Mouse (Mus musculus) kidney, embryonic 16.5 days (tissue): Measurements from ENCODE around the gene Grik4. TPM values are rescaled to one million over a fixed set of nuclear protein-coding genes. Genes with fewer than 3 reads are reported as not detected.

Source experiments
- ATAC-seq: fragments of 200-750 bp; cut with Nextera tagmentation; 2 replicates; pipeline ENCODE4 v1.8.0; 2017; ENCODE audit warnings: moderate TSS enrichment; ENCODE audit not compliant: low FRiP score, low TSS enrichment
- H3K27ac ChIP-seq: fragments of 300-500 bp; sonication (generic); 2 replicates; pipeline ENCODE4 v1.5.1; 2014; ENCODE audit warnings: low read length
- H3K27me3 ChIP-seq: fragments of 300-500 bp; sonication (generic); 2 replicates; pipeline ENCODE4 v1.6.1; 2014; ENCODE audit warnings: low read length, control low read depth, mixed read lengths; ENCODE audit not compliant: insufficient read depth
- H3K36me3 ChIP-seq: fragments of 300-500 bp; sonication (generic); 2 replicates; pipeline ENCODE4 v1.6.1; 2014; ENCODE audit warnings: low read length, control low read depth, mixed read lengths; ENCODE audit not compliant: insufficient read depth
- H3K4me1 ChIP-seq: fragments of 300-500 bp; sonication (generic); 2 replicates; pipeline ENCODE4 v1.6.1; 2014; ENCODE audit warnings: low read length, control low read depth, mixed read lengths; ENCODE audit not compliant: insufficient read depth
- H3K4me2 ChIP-seq: fragments of 300-500 bp; sonication (generic); replicated peaks from 2 replicates; pipeline ENCODE4 v1.6.1; 2014; ENCODE audit warnings: low read depth, low read length
- H3K4me3 ChIP-seq: fragments of 300-500 bp; sonication (generic); 2 replicates; pipeline ENCODE4 v1.5.1; 2014; ENCODE audit warnings: mild to moderate bottlenecking, low read length
- H3K9ac ChIP-seq: fragments of 300-500 bp; sonication (generic); replicated peaks from 2 replicates; pipeline ENCODE4 v1.6.1; 2014; ENCODE audit warnings: low read length
- H3K9me3 ChIP-seq: fragments of 300-500 bp; sonication (generic); 2 replicates; pipeline ENCODE4 v1.6.1; 2016; ENCODE audit warnings: low read length, control low read depth
- WGBS: fragments of 180-500 bp; shearing (Covaris S2); extraction: QIAGEN DNeasy Blood & Tissue Kit; methylation state at CpG from one replicate; pipeline ENCODE4 v1.1.7; 2014; 5-methylcytosine and 5-hydroxymethylcytosine counted together
- polyA plus RNA-seq: library from polyadenylated mRNA; unstranded; fragments of >200 nt; fragmentation: Nextera tagmentation; extraction: Ambion mirVana; gene quantifications from 2 replicates; pipeline ENCODE4 v1.2.1, GENCODE M21; 2015

The Grik4 gene
- polyA plus RNA-seq, 1 experiment from 2014 or later, result 3.3 TPM

DNA sequence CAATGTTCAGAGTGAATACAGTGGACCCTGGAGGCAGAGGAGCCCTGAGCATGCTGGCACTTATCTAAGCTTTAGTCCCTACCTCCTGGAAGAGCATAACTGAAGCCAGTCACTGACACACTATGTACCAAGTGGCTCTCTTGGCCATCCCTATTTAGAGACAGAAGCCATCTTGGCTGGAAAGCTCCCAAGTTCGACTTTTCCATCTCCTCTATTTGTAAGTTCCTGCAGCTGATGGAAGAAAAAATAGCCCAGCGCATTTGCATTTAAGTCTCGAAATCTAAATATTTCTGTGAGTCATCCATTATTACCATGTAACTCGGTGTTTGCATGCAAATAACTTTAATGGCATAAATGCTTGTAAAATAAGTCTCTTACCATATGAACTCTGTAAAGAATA lies 378.4 kb downstream of the Grik4 start:
- no peak overlapping the region for H3K9ac ChIP-seq
- no peak overlapping the region for H3K27ac ChIP-seq
- 87% methylated on average over 4 of the region's 4 CpGs for WGBS
- H3K4me1 ChIP-seq, result no peaks in the 10 kb centered on the region
- H3K36me3 ChIP-seq, result no peaks in the 10 kb centered on the region
- H3K4me2 ChIP-seq, result no peak overlapping the region
- no peak for ATAC-seq
- H3K9me3 ChIP-seq, result no peaks in the 10 kb centered on the region
- no peaks in the 10 kb centered on the region for H3K27me3 ChIP-seq
- no peak overlapping the region for H3K4me3 ChIP-seq

DNA sequence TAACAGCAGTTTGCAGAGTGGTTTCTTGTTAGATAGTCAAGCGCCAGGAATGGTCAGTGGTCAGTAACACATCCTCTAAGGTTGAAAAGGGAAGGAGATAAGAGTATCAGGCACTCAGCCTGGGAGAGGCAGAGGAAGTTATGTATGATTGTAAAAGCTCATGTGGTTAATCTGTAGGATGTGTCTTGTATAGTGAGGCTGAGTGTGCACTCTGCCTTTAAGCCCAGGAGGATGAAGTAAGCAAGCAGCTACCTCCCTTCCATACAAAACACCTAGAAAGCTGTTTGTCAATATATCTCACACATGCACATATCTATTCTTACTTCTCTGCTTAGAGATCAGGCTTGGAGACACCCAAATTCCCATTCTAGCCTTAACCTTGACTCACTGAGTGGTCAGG lies 389.1 kb downstream of the Grik4 start:
- 85% methylated on average over 1 of the region's 1 CpGs for WGBS
- no peaks in the 10 kb centered on the region for H3K27me3 ChIP-seq
- H3K4me3 ChIP-seq, result no peak overlapping the region
- no peak overlapping the region for H3K4me2 ChIP-seq
- no peaks in the 10 kb centered on the region for H3K9me3 ChIP-seq
- no peak overlapping the region for H3K27ac ChIP-seq
- H3K9ac ChIP-seq, result no peak overlapping the region
- no peaks in the 10 kb centered on the region for H3K4me1 ChIP-seq
- ATAC-seq, result no peak
- H3K36me3 ChIP-seq, result no peaks in the 10 kb centered on the region

DNA sequence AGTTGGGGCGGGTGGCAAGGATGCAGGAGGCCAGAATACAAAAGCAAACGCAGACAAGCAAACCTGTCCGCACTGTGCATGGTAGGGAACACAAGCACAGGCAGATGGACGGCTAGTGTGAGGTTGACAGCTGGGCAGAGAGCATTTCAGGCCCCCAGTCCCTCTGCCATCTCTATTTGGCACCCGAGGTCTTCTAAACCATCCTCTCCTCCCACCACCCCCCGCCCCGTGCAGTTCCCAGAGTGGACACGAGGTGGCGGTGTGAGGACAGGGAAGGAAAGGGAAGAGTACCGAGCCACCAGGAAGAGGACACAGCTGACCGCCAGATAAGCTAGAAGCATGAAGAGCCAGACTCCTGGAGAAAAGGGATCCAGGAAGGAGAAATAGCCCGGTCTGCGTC lies 394.2 kb downstream of the Grik4 start:
- WGBS, result 21% methylated on average over 13 of the region's 13 CpGs
- no peaks in the 10 kb centered on the region for H3K36me3 ChIP-seq
- H3K4me1 ChIP-seq, result no peaks in the 10 kb centered on the region
- ATAC-seq, result peak; percentile 9; the same call in 1 of the 2 replicates
- H3K27ac ChIP-seq, result no peak overlapping the region
- H3K4me3 ChIP-seq, result no peak overlapping the region
- H3K4me2 ChIP-seq, result no peak overlapping the region
- no peak overlapping the region for H3K9ac ChIP-seq
- H3K9me3 ChIP-seq, result no peaks in the 10 kb centered on the region
- no peaks in the 10 kb centered on the region for H3K27me3 ChIP-seq

DNA sequence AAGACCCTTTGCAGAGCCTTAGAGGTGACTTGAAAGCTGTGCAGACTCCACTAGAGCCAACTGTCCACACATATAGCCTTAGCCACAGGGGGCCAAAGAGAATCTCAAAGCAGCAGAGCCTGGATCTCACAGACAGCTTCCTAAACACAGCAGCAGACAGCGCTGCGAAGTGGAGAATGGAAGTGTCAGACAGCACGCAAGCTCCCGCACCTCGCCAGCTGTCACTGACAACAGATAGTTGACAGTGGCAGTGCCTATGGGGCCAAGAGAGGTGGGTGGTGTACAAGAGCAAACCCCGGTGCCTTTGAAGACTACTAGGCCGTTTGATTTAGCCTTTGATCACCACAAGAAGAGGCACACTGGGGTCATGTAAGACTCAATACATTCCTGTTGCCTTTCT lies 395.3 kb downstream of the Grik4 start:
- no peak overlapping the region for H3K4me2 ChIP-seq

DNA sequence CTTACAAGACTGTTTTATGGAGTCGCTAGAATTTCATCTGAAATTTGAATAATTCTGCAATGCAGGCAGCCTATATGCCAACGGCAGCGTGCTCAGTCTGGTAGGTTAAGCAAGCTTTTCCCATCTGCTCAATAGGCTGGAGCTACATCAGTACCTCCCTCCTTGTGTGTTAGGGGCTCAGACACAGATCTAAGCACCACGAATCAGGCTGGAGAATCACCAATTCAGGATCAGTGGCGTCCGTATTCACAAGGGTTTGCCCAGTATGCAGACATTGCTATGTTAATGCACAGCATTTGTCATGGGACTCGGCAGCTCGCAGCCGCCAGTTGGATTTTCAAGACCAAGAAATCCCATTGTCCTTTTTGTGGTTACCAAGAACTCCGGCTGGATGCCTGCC lies 399.8 kb downstream of the Grik4 start:
- no peak for ATAC-seq
- Histone ChIP-seq H3K4me3 (no peak overlapping the region), H3K4me2 (no peak overlapping the region), H3K27ac (no peak overlapping the region), H3K9me3 (no peaks in the 10 kb centered on the region), H3K9ac (no peak overlapping the region), H3K4me1 (no peaks in the 10 kb centered on the region), H3K36me3 (no peaks in the 10 kb centered on the region), H3K27me3 (no peaks in the 10 kb centered on the region)
- WGBS, result 92% methylated on average over 10 of the region's 10 CpGs

More for the DNA sequence above, 395.3 kb downstream of the Grik4 start:
- WGBS, result 32% methylated on average over 7 of the region's 7 CpGs
- Histone ChIP-seq H3K9me3 (no peaks in the 10 kb centered on the region), H3K36me3 (no peaks in the 10 kb centered on the region), H3K4me1 (no peaks in the 10 kb centered on the region), H3K9ac (no peak overlapping the region), H3K4me3 (no peak overlapping the region), H3K27ac (no peak overlapping the region), H3K27me3 (no peaks in the 10 kb centered on the region)
- ATAC-seq, result no peak

DNA sequence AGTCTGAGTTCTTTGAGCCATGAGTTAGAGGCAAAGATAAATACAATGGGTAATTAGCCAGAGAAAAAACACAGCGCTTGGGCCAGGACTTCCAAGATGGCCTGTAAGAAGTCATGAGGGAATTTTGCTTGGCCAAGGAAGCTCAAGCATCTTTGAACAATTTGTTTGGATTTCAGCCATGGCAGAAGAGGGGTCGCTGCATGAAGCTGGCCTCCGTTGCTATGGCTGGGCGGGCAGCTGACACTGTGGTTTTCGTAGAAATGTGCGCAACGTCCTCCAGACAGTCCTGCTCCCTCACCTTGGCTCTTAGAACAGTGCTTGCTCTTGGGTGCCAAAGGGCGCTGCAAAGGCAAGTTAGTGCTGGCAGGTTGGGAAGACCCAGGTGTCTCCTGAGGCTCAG lies 410.8 kb downstream of the Grik4 start:
- ATAC-seq, result no peak
- Histone ChIP-seq H3K27me3 (no peaks in the 10 kb centered on the region), H3K9me3 (no peaks in the 10 kb centered on the region), H3K4me1 (peaks cover 19% of the 10 kb centered on the region), H3K36me3 (no peaks in the 10 kb centered on the region), H3K4me2 (no peak overlapping the region), H3K9ac (no peak overlapping the region), H3K4me3 (no peak overlapping the region), H3K27ac (no peak overlapping the region)
- 66% methylated on average over 8 of the region's 8 CpGs for WGBS

DNA sequence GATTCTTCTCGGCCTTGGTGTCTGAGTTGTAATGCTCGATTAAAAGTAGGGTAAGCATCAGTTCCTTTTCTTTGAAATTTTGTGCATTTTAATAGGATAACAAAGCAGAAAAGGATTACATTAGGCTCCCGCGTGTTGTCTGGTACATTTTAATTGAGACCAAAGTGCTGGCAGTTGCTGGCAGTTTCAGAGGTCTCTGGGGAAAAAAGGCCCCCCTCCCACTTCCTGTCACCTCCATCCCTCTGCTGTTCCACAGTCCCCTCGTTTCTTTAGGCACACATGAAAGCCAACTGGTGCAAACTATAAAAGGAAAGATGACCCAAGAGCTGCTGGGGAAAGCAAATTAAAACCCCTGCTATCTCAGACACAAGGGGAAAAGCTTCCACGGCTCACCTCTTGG lies 411.3 kb downstream of the Grik4 start:
- Histone ChIP-seq H3K4me2 (no peak overlapping the region), H3K36me3 (no peaks in the 10 kb centered on the region), H3K27ac (no peak overlapping the region), H3K9me3 (no peaks in the 10 kb centered on the region), H3K4me1 (peaks cover 19% of the 10 kb centered on the region), H3K27me3 (no peaks in the 10 kb centered on the region), H3K4me3 (no peak overlapping the region), H3K9ac (no peak overlapping the region)
- WGBS, result 16% methylated on average over 6 of the region's 6 CpGs
- ATAC-seq, result no peak

DNA sequence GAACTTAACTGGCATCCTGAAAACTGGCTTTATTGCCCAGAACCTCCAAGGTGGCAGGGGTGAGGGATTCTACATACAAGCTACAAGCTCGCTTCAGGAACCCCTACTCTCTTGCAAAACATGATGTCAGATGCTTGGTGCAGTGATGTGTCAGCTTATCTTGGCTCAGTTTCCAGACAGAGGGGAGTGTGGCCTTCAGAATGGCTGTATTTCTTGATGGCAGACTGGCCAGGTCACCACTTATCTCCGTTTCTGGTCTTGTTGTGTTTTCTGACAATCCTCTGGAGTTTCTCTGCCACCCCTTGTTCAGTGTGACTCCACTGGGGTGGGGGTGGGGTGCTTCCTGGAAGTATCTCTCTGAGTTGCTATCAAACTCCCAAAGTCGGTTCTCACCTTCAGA lies 412.3 kb downstream of the Grik4 start:
- WGBS, result 15% methylated on average over 3 of the region's 3 CpGs
- Histone ChIP-seq H3K27me3 (no peaks in the 10 kb centered on the region), H3K4me3 (no peak overlapping the region), H3K4me2 (no peak overlapping the region), H3K27ac (no peak overlapping the region), H3K9ac (no peak overlapping the region), H3K9me3 (no peaks in the 10 kb centered on the region), H3K36me3 (no peaks in the 10 kb centered on the region), H3K4me1 (peaks cover 19% of the 10 kb centered on the region)
- no peak for ATAC-seq

DNA sequence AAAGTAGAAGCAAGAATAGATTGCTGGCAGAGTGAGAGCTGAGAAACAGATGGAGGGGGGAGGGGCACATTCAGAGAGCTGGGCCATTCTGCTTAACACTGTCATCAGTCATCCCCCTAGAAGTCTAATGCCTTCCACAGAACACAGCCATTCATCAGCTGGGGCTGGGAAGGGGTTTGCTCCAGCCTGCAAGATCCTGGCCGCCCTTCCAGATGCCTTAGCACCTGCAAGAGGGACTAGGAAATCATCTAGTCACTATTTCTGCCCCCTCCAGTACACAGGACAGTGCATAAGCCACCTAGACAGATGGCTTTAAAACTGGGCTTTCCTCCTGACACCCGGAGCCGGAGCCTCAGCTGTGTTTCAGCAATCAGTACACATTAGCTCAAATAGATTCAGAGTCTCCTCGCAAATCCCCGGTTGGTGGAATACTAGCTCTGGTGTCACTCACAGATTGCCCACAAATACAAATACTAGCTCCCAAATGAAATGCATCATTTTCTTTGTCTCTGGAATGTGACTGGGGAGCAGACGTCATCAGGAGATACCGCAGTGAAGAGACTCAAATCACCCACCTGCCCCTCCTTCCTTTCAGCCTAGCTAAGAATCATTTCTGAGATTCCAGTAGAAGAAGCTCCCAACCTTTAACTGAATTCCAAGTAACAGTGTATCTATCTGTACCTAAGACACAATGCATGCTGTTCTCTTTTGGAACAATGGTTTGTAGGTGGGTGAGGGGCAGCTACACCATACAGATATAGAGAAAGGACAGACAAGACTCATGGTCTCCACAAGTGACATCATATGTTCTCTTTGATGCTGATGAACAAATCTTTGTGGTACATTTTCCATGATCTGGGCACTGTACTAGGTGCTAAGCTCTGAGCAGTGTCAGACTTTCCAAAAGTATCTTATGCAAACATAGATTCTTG lies 413.8 kb downstream of the Grik4 start:
- 65% methylated on average over 7 of the region's 7 CpGs for WGBS
- no peak overlapping the region for H3K4me3 ChIP-seq

DNA sequence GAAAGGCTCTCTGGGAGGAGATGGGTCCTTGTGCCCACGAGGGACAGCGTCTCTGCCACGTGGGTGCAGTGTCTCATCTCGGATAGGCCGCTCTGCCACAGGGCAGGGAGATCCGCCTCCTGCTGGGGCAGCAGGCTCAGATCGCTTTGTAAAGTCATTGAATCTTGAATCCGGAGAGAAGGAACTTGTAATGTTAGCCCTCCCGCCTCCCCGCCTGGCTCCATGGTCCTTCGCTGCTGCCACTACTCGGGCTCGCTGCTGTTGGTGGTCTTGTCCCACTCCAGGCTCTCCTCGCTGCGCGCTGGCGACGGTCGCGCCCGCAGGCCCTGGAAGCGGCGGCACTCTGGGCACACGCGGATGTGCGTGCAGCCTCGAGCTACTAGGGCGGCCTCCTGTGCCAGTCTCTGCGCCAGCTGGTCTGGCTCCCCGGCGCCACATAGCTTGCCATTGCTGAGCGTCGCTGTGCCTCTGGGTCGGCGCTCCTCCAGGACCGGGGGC lies 423.7 kb downstream of the Grik4 start:
- H3K4me1 ChIP-seq, result peaks cover 4% of the 10 kb centered on the region; the same call in 1 of the 2 replicates
- WGBS, result 7% methylated on average over 36 of the region's 36 CpGs
- peak overlapping the region; percentile 63 for H3K9ac ChIP-seq
- H3K4me3 ChIP-seq, result peak overlapping the region; percentile 40
- no peaks in the 10 kb centered on the region for H3K36me3 ChIP-seq
- H3K4me2 ChIP-seq, result peak overlapping the region; percentile 69
- peak; percentile 79 for ATAC-seq
- no peak overlapping the region for H3K27ac ChIP-seq
- peaks cover 6% of the 10 kb centered on the region; the same call in 1 of the 2 replicates for H3K27me3 ChIP-seq
- no peaks in the 10 kb centered on the region for H3K9me3 ChIP-seq

More for the DNA sequence above, 413.8 kb downstream of the Grik4 start:
- Histone ChIP-seq H3K27ac (no peak overlapping the region), H3K4me2 (no peak overlapping the region), H3K9me3 (no peaks in the 10 kb centered on the region), H3K4me1 (peaks cover 19% of the 10 kb centered on the region), H3K27me3 (no peaks in the 10 kb centered on the region), H3K9ac (no peak overlapping the region), H3K36me3 (no peaks in the 10 kb centered on the region)
- ATAC-seq, result no peak
